9 mouse cellular contexts compared by ENCODE assay signal in genomic region chr11:69331152-69331551, GRCm38 (mm10). TPM values are rescaled to one million over a fixed set of nuclear protein-coding genes. Genes with fewer than 3 reads are reported as not detected.
DNase-seq lines count a peak whose midpoint lies in the region; ATAC-seq and TF ChIP-seq lines count a peak whose summit lies in the region.
"Had no signal": no experiment of that assay in that cellular context is flagged by ENCODE, and none has a peak within 500 bp of the region (broad histone marks: within the 10 kb centered on the region; RNA-seq: fewer than 3 reads in every experiment).

No protein-coding gene starts in this region.

- no peak overlapping the region for H3K27ac ChIP-seq in liver, embryonic 11.5 days (ENCODE audit: low read depth, low read length)
- no peak overlapping the region for H3K27ac ChIP-seq in liver, postnatal 0 days (ENCODE audit: low read depth)
- no peak overlapping the region for H3K27ac ChIP-seq in hindbrain, embryonic 11.5 days (ENCODE audit: low read depth, low read length)
- no peak overlapping the region for H3K27ac ChIP-seq in midbrain, embryonic 16.5 days (ENCODE audit: low read length)

- no peak for ATAC-seq in liver, embryonic 11.5 days (replicated peaks; ENCODE audit: low FRiP score)
- ATAC-seq in liver, postnatal 0 days, result no peak
- ATAC-seq in hindbrain, embryonic 11.5 days (ENCODE audit: low FRiP score), result no peak
- no peak for ATAC-seq in midbrain, embryonic 16.5 days

- TF ChIP-seq CTCF in liver, postnatal 0 days (IDR thresholded peaks at IDR 0.05; ENCODE audit: low read depth), result no peak

- peak; percentile 67 for DNase-seq in adrenal gland, adult 2 months
- DNase-seq in adrenal gland, adult 8-10 months, result no peak
- DNase-seq in liver, embryonic 11.5 days (ENCODE audit: low spot score), result no peak
- no peak for DNase-seq in liver, postnatal 0 days
- DNase-seq in hindbrain, embryonic 11.5 days (ENCODE audit: low spot score), result no peak
- DNase-seq in adipocyte (ENCODE audit: low spot score), result no peak
- no peak for DNase-seq in layer of hippocampus, postnatal 14 days (ENCODE audit: low spot score in 2 of 2)

- H3K27me3 ChIP-seq in liver, embryonic 11.5 days (replicated peaks; ENCODE audit: control insufficient read depth, insufficient read depth, low read length), result peaks cover 51% of the 10 kb centered on the region
- H3K27me3 ChIP-seq in liver, postnatal 0 days (ENCODE audit: insufficient read depth, low read length), result peaks cover 42% of the 10 kb centered on the region
- H3K27me3 ChIP-seq in hindbrain, embryonic 11.5 days (ENCODE audit: control insufficient read depth, insufficient read depth, low read length), result peaks cover 13% of the 10 kb centered on the region
- H3K27me3 ChIP-seq in midbrain, embryonic 16.5 days (ENCODE audit: control insufficient read depth, insufficient read depth, low read depth, low read length), result no peaks in the 10 kb centered on the region; the same call in 1 of the 2 replicates

- H3K9me3 ChIP-seq in liver, embryonic 11.5 days (ENCODE audit: control insufficient read depth, low read length), result no peaks in the 10 kb centered on the region
- H3K9me3 ChIP-seq in liver, postnatal 0 days (ENCODE audit: low read length), result no peaks in the 10 kb centered on the region
- H3K9me3 ChIP-seq in hindbrain, embryonic 11.5 days (ENCODE audit: control insufficient read depth, low read length), result no peaks in the 10 kb centered on the region
- H3K9me3 ChIP-seq in midbrain, embryonic 16.5 days (replicated peaks; ENCODE audit: control insufficient read depth, low read length, poor library complexity, severe bottlenecking), result no peaks in the 10 kb centered on the region

- H3K36me3 ChIP-seq in liver, embryonic 11.5 days (ENCODE audit: control insufficient read depth, insufficient read depth, low read length), result no peaks in the 10 kb centered on the region
- H3K36me3 ChIP-seq in liver, postnatal 0 days (replicated peaks; ENCODE audit: insufficient read depth, low read length), result no peaks in the 10 kb centered on the region
- H3K36me3 ChIP-seq in hindbrain, embryonic 11.5 days (ENCODE audit: control insufficient read depth, insufficient read depth, low read length), result no peaks in the 10 kb centered on the region
- H3K36me3 ChIP-seq in midbrain, embryonic 16.5 days (ENCODE audit: control insufficient read depth, insufficient read depth, low read length), result no peaks in the 10 kb centered on the region

- H3K4me2 ChIP-seq in liver, embryonic 11.5 days, result peak overlapping the region; percentile 79
- no peak overlapping the region for H3K4me2 ChIP-seq in liver, postnatal 0 days (ENCODE audit: low read depth, low read length)
- H3K4me2 ChIP-seq in hindbrain, embryonic 11.5 days (replicated peaks; ENCODE audit: low read depth, low read length), result no peak overlapping the region
- H3K4me2 ChIP-seq in midbrain, embryonic 16.5 days (ENCODE audit: low read length), result peak overlapping the region; percentile 70

- H3K4me3 ChIP-seq in liver, embryonic 11.5 days (ENCODE audit: low read depth, low read length), result peak overlapping the region; percentile 54; the same call in 1 of the 2 replicates
- H3K4me3 ChIP-seq in liver, postnatal 0 days (ENCODE audit: low read depth, low read length), result no peak overlapping the region
- H3K4me3 ChIP-seq in hindbrain, embryonic 11.5 days (ENCODE audit: low read depth, low read length), result no peak overlapping the region
- no peak overlapping the region for H3K4me3 ChIP-seq in midbrain, embryonic 16.5 days (ENCODE audit: low read depth, low read length)

- no peak overlapping the region for H3K9ac ChIP-seq in liver, embryonic 11.5 days (ENCODE audit: low read depth, low read length)
- no peak overlapping the region for H3K9ac ChIP-seq in liver, postnatal 0 days (replicated peaks)
- peak overlapping the region; percentile 34 for H3K9ac ChIP-seq in hindbrain, embryonic 11.5 days (ENCODE audit: low read depth, low read length)
- H3K9ac ChIP-seq in midbrain, embryonic 16.5 days (ENCODE audit: low read depth, low read length), result no peak overlapping the region

- WGBS in liver, embryonic 11.5 days, result 79% methylated on average over 6 of the region's 6 CpGs
- 88% methylated on average over 6 of the region's 6 CpGs for WGBS in liver, postnatal 0 days (ENCODE audit: insufficient replicate concordance)
- WGBS in hindbrain, embryonic 11.5 days, result 88% methylated on average over 6 of the region's 6 CpGs
- 95% methylated on average over 6 of the region's 6 CpGs for WGBS in midbrain, embryonic 16.5 days

- peaks cover 39% of the 10 kb centered on the region for H3K4me1 ChIP-seq in liver, embryonic 11.5 days (replicated peaks; ENCODE audit: control insufficient read depth, insufficient read depth, low read length)
- peaks cover 18% of the 10 kb centered on the region for H3K4me1 ChIP-seq in liver, postnatal 0 days (ENCODE audit: insufficient read depth)
- H3K4me1 ChIP-seq in hindbrain, embryonic 11.5 days (replicated peaks; ENCODE audit: control insufficient read depth, insufficient read depth, low read length), result peaks cover 9% of the 10 kb centered on the region
- peaks cover 24% of the 10 kb centered on the region; the same call in 1 of the 2 replicates for H3K4me1 ChIP-seq in midbrain, embryonic 16.5 days (ENCODE audit: control insufficient read depth, insufficient read depth, low read length)

- no peak for TF ChIP-seq EP300 in liver, postnatal 0 days (IDR thresholded peaks at IDR 0.05; ENCODE audit: low read depth)

RNA-seq across cellular contexts. Expression of gene Kcnab3, which starts 5.1 kb away (rescaled TPM):
- 10 to 100 TPM in 1 of 2 experiments, 1 to 10 TPM in 1; 6.0 to 10.5 TPM for total RNA-seq in adrenal gland, adult 2 months (2021)
- polyA plus RNA-seq in adrenal gland, adult 2 months (2012; rRNA removed), result 9.0 and 12.6 TPM in 2 replicates
- 10 to 100 TPM in 3 of 4 experiments, 1 to 10 TPM in 1; 7.3 to 22.1 (median 16.2) TPM for total RNA-seq in adrenal gland, adult 8-10 months (2022)
- polyA plus RNA-seq in liver, embryonic 11.5 days (2014; fragmentation: Nextera tagmentation; extraction: Ambion mirVana), result 0.42 and 0.52 TPM in 2 replicates
- polyA plus RNA-seq in liver, postnatal 0 days (2015; fragmentation: Nextera tagmentation; extraction: Ambion mirVana), result 0.20 TPM in 2 replicates
- polyA plus RNA-seq in hindbrain, embryonic 11.5 days (2014; fragmentation: Nextera tagmentation; extraction: Ambion mirVana), result 1.4 and 3.0 TPM in 2 replicates
- 3.8 and 5.3 TPM in 2 replicates for polyA plus RNA-seq in midbrain, embryonic 16.5 days (2015; fragmentation: Nextera tagmentation; extraction: Ambion mirVana)
- total RNA-seq in layer of hippocampus, postnatal 14 days (2021), result 10 to 100 TPM; 15.2 to 18.6 TPM
- total RNA-seq: hematopoietic stem cell, adult 5-6 weeks had no signal

RNA-seq across cellular contexts. Expression of gene Trappc1, which starts 7.4 kb away (rescaled TPM):
- total RNA-seq in adrenal gland, adult 2 months (2021), result 10 to 100 TPM; 81.3 to 83.5 TPM
- 18.4 and 23.4 TPM in 2 replicates for polyA plus RNA-seq in adrenal gland, adult 2 months (2012; rRNA removed)
- total RNA-seq in adrenal gland, adult 8-10 months (2022), result 10 to 100 TPM; 63.4 to 70.8 (median 67.0) TPM
- polyA plus RNA-seq in liver, embryonic 11.5 days (2014; fragmentation: Nextera tagmentation; extraction: Ambion mirVana), result 114 and 123 TPM in 2 replicates
- 71.5 and 72.0 TPM in 2 replicates for polyA plus RNA-seq in liver, postnatal 0 days (2015; fragmentation: Nextera tagmentation; extraction: Ambion mirVana)
- 209 and 215 TPM in 2 replicates for polyA plus RNA-seq in hindbrain, embryonic 11.5 days (2014; fragmentation: Nextera tagmentation; extraction: Ambion mirVana)
- polyA plus RNA-seq in midbrain, embryonic 16.5 days (2015; fragmentation: Nextera tagmentation; extraction: Ambion mirVana), result 173 and 179 TPM in 2 replicates
- total RNA-seq in layer of hippocampus, postnatal 14 days (2021), result 10 to 100 TPM; 65.5 to 79.1 TPM

RNA-seq across cellular contexts. Expression of gene Cntrob, which starts 7.6 kb away (rescaled TPM):
- total RNA-seq in adrenal gland, adult 2 months (2021), result 1 to 10 TPM; 4.4 to 6.5 TPM
- polyA plus RNA-seq in adrenal gland, adult 2 months (2012; rRNA removed), result 5.9 and 6.2 TPM in 2 replicates
- total RNA-seq in adrenal gland, adult 8-10 months (2022), result 10 to 100 TPM in 2 of 4 experiments, 1 to 10 TPM in 2; 6.4 to 14.8 (median 10.0) TPM
- polyA plus RNA-seq in liver, embryonic 11.5 days (2014; fragmentation: Nextera tagmentation; extraction: Ambion mirVana), result 14.9 and 17.1 TPM in 2 replicates
- 4.1 and 5.6 TPM in 2 replicates for polyA plus RNA-seq in liver, postnatal 0 days (2015; fragmentation: Nextera tagmentation; extraction: Ambion mirVana)
- 17.2 and 17.9 TPM in 2 replicates for polyA plus RNA-seq in hindbrain, embryonic 11.5 days (2014; fragmentation: Nextera tagmentation; extraction: Ambion mirVana)
- polyA plus RNA-seq in midbrain, embryonic 16.5 days (2015; fragmentation: Nextera tagmentation; extraction: Ambion mirVana), result 19.2 and 21.7 TPM in 2 replicates
- total RNA-seq in layer of hippocampus, postnatal 14 days (2021), result 10 to 100 TPM; 15.3 to 16.9 TPM

RNA-seq across cellular contexts. Expression of gene Rnf227, which starts 9.1 kb away (rescaled TPM):
- 1 to 10 TPM; 3.3 to 6.8 TPM for total RNA-seq in adrenal gland, adult 2 months (2021)
- 0.88 and 1.1 TPM in 2 replicates for polyA plus RNA-seq in adrenal gland, adult 2 months (2012; rRNA removed)
- 10 to 100 TPM in 1 of 4 experiments, 1 to 10 TPM in 3; 5.0 to 10.2 (median 6.7) TPM for total RNA-seq in adrenal gland, adult 8-10 months (2022)
- 4.3 and 5.4 TPM in 2 replicates for polyA plus RNA-seq in liver, embryonic 11.5 days (2014; fragmentation: Nextera tagmentation; extraction: Ambion mirVana)
- polyA plus RNA-seq in liver, postnatal 0 days (2015; fragmentation: Nextera tagmentation; extraction: Ambion mirVana), result 0.87 and 1.3 TPM in 2 replicates
- polyA plus RNA-seq in hindbrain, embryonic 11.5 days (2014; fragmentation: Nextera tagmentation; extraction: Ambion mirVana), result 28.7 and 34.9 TPM in 2 replicates
- polyA plus RNA-seq in midbrain, embryonic 16.5 days (2015; fragmentation: Nextera tagmentation; extraction: Ambion mirVana), result 297 and 334 TPM in 2 replicates
- 10 to 100 TPM; 71.7 to 76.9 TPM for total RNA-seq in layer of hippocampus, postnatal 14 days (2021)

RNA-seq across cellular contexts. Expression of gene Chd3, which starts 38.1 kb away (rescaled TPM):
- 10 to 100 TPM; 71.0 to 92.8 TPM for total RNA-seq in adrenal gland, adult 2 months (2021)
- 83.4 and 107 TPM in 2 replicates for polyA plus RNA-seq in adrenal gland, adult 2 months (2012; rRNA removed)
- total RNA-seq in adrenal gland, adult 8-10 months (2022), result 100 to 1,000 TPM in 2 of 4 experiments, 10 to 100 TPM in 2; 89.8 to 169 (median 115) TPM
- 13.8 and 17.1 TPM in 2 replicates for polyA plus RNA-seq in liver, embryonic 11.5 days (2014; fragmentation: Nextera tagmentation; extraction: Ambion mirVana)
- 7.8 and 8.7 TPM in 2 replicates for polyA plus RNA-seq in liver, postnatal 0 days (2015; fragmentation: Nextera tagmentation; extraction: Ambion mirVana)
- 44.3 and 57.1 TPM in 2 replicates for polyA plus RNA-seq in hindbrain, embryonic 11.5 days (2014; fragmentation: Nextera tagmentation; extraction: Ambion mirVana)
- 82.8 and 86.1 TPM in 2 replicates for polyA plus RNA-seq in midbrain, embryonic 16.5 days (2015; fragmentation: Nextera tagmentation; extraction: Ambion mirVana)
- 100 to 1,000 TPM; 519 to 534 TPM for total RNA-seq in layer of hippocampus, postnatal 14 days (2021)

Comparison
In these comparisons a context has a peak if more than half of its experiments do, and no peak if none do; other contexts are left out.
1. H3K4me2 ChIP-seq: peak in liver, embryonic 11.5 days (single experiment) and midbrain, embryonic 16.5 days (single experiment); none in liver, postnatal 0 days (single experiment) and hindbrain, embryonic 11.5 days (single experiment).